Mouse (Mus musculus): ENCODE measurements around the gene Entpd2.

The Entpd2 gene

GRCm38 (mm10) chr2:25395721-25396596, at the start of gene Entpd2:
Gene Entpd2, plus strand, starts transcription at chr2:25395874.
- no peak for DNase-seq

DNA sequence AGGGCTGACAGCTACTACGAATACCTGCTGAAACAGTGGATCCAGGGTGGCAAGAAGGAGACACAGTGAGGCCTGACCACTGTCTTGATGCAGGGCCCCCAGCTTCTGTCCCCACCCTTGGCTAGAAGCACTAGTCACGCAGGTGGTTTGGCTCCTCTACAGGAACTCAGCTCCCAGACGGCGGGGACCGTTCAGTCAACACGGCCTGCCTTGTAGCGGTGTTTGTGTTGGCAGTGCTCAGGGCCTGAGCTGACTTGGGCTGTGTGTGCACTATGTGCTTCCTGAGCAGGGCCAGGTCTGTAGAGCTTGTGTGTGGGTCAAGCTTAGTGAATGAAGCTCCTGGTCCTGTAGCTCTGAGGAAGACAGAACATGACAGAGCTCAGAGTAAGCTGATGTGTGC, 47.5 kb upstream of the Entpd2 start:
- DNase-seq, result no peak

DNA sequence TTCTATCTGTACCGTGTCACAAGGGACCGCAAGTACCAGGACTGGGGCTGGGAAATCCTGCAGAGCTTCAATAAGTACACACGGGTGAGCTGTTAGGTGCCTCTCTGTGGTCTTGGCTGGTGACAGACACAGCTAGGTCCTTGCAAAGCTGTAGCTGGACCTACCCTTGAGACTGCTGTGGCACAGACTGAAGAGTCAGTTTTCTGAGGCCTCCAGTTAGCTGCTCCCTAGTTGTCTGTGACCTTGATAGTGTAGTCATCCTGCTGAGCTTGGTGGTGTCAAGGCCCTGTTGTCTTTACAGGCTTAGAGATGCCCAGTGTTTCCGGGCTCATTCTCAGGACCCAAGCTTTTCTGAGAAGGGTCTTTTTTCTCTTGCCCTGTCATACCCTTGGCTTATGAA, 46.2 kb upstream of the Entpd2 start:
- no peak for DNase-seq

DNA sequence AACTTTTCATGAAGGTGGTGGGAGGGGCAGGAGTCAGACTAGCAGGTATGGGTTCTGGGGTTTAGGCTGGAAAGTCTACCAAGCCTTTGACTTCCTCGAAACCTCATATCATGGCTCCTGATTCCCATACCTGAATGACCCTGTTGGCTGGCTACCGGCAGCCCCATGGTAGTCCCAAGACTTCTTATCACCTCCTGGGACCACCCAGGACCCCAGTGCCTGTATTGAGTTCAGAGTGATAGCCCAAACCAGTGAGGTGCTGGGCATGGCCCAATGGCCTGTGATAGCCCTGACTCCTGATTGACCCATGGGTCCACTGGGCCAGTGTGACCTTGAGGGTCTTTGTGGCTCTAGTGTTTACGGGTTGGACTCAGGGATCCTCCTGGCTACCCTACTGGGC, 45.0 kb upstream of the Entpd2 start:
- no peak for DNase-seq

DNA sequence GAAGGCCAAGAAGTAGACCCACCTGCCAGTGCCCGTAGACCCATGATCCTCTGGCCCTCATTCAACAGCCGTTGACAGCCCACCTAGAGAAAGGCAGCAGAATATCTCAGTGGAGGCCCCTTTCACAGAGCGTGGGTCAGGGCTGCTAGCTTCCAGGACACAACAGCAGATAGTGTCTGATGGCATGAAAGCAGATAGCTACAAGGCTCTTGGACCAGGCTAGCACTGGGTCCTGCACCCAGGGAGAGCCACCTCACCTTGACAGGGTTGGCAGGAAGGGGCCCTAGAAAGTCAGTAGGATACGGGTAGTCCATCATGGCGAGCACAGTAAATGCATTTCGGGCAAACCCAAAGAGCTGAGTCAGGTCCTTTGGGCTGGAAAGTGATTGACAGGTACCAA, 41.5 kb upstream of the Entpd2 start:
- DNase-seq, result no peak

DNA sequence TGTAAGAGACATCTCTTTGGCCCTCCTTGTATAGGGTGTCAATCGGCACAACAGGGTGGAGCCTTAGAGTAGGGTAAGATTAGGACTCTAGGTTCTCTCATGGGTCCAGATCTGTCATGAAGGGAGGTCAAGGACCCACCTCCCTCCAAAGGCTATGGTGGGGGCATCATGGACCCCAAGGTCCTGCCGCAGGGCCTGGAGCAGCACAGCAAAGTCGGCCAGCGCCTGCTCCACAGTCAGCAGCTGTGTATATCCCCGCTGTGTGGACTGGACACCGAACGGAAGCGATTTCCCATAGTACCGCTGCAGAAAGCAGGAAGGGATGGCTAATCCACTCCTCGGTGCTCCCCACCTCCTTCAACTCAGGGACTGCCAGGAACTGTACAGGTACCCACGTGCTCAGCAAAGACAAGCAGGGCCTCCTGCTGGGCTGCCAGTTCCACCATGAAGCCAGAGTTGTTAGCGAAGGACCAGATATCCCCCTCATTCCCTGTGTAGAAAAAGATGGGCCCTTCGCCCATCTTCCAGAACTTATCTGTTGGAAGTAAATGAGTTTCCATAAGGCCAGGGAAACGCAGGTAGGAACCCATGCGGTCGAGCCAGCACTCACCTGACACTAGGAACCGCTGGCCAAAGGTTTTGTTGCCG, 40.1 kb upstream of the Entpd2 start:
- DNase-seq, result no peak

- peak; percentile 81 for DNase-seq
These were observed 39.2 kb upstream of the Entpd2 start, which contains the start of gene Dpp7 for GRCm38 (mm10) chr2:25356208-25357079. Gene Dpp7, minus strand, starts transcription at chr2:25356359.

GRCm38 (mm10) chr2:25359848-25360247, 35.8 kb upstream of the Entpd2 start:
- DNase-seq, result no peak

DNA sequence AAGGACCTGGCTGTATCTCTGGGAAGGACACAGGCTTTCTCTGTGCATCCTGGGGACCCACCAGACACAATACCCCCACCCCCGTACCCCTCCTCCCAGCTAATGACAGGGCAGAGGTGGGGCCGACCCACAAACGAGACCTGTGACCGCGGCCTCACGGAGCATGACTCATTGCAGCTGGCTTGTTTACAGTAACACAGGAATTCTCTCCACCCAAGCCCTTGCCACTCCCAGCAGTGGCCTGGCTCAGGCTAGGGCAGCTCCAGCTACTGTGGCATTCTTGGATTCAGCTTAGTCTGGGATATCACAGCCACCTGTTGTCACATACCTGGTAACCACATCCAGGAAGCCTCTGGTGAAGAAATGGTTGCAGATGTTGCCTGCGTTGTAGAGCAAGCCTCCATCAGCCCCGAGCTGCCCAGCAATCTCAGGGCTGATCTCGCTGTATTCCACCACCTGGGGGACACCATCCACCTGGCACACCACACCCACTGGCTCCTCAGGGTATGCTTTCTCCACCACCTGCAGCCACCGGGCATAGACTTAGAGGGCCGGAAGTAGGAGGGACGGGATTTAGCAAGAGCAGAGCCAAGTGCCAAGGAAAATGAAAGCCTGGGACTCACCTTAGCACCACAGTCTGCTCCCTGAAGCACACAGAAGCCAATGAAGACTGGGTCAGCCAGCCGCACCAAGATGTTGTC, 32.0 kb upstream of the Entpd2 start:
- DNase-seq, result no peak

- DNase-seq, result no peak
These were observed 31.4 kb upstream of the Entpd2 start for GRCm38 (mm10) chr2:25364313-25364712.

DNA sequence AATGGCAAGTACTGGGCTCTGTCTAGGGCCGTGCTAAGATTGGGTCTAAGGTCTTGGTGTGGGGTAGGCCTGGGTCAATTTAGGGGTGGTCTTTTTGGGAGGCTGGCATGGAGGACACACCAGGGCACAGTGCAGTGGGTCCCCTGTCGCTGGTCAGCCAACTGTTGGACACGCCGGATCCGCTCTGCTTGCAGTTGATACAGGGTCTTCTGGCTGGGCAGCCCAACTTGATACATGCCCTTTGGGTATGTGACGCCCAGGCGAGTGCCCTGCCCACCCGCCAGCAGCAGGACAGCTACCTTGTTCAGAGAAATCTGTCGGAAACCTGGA, 30.9 kb upstream of the Entpd2 start:
- DNase-seq, result no peak

GRCm38 (mm10) chr2:25365091-25365761, 30.4 kb upstream of the Entpd2 start, which contains the start of gene Uap1l1:
Gene Uap1l1, minus strand, starts transcription at chr2:25365682.
- peak; percentile 58 for DNase-seq

DNA sequence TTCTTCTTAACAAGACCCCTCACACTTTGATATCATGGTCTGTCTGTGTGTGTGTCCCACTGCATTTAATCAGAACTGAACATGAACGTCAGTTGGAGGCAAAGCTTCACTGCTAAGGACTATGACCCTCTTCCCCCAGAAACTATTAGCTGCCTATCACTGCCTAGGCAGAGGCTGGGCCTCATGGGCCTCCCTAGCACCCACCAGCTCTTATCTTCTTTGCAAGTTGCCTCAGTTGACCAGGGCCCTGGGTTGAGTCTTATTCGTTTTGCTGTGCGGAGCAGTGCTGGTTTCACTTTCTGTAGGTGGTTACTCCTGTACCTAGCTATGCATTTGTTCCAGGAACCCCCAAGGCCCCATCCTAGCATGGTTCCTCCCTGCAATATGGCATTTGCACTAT, 25.7 kb upstream of the Entpd2 start:
- DNase-seq, result no peak

- DNase-seq, result peak; percentile 84
These were observed 23.7 kb upstream of the Entpd2 start, which contains the start of gene Sapcd2 for GRCm38 (mm10) chr2:25371764-25372643. Gene Sapcd2, plus strand, starts transcription at chr2:25372321.

GRCm38 (mm10) chr2:25372644-25373391, 22.9 kb upstream of the Entpd2 start:
- no peak for DNase-seq

DNA sequence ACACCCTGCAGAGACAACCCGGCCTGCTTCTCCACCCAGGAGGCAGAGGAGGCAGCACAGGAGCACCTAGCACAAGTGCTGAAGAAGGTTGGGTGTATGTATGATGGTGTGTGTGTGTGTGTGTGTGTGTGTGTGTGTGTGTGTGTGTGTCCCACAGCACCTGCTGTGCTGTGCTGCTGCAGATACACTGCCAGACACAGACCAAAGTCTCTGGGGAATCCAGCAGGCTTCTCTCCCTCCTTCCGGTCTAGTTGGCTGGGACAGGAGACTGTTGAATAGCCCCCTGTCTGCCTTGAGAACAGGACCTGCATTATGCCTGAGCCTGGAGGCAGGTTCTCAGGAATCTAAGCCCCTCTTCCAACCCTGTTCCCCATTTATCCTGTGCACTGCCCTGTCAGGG, 22.2 kb upstream of the Entpd2 start:
- no peak for DNase-seq

- peak; percentile 61 for DNase-seq
These were observed 19.1 kb upstream of the Entpd2 start for GRCm38 (mm10) chr2:25376589-25376988.

DNA sequence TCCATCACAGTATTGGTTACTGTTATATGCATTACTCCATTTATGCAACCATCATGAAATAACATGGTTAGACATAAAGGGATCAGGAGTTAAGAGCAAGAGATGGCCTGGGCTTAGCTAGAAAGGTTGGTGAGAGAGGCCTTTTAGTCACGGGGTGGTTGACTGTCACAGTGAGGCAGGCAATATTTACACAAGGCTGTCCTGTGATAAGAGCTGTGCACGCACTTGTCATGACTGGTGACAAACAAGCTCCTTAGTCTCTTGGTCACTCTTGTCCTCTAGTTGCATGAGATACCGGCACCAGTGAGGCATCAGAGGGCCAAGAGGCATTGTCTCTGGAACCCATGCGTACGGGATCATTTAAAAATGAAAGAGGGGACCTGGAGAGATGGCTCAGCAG, 11.2 kb upstream of the Entpd2 start:
- DNase-seq, result no peak

DNA sequence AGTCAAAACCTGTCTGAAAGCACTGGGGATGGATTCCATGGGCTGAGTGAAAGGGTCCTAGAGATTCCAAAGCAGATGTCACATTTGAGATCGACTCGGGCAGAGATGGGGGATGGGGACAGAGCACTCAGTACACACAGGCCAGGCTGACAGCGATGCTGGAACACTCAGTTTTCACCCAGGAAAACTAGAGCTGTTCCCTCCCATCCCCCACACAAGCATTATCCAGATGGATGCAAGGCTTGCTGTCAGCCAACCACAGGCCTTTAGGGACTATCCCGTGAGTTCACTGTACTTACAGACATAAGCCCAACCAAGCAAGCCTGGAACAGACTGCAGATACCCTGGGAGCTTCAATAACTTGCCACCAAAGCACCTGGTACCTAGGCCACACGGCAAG, 4.4 kb upstream of the Entpd2 start:
- no peak for DNase-seq
